Mouse (Mus musculus): Measurements from ENCODE around the gene 1700030K09Rik.

The 1700030K09Rik gene

GRCm38 (mm10) chr8:72504637-72505314, 61.1 kb downstream of the 1700030K09Rik start:
- no peak for DNase-seq (ENCODE audit: low spot score in 2 of 2)

- DNase-seq (ENCODE audit: low spot score in 2 of 2), result no peak
These were observed 63.8 kb downstream of the 1700030K09Rik start for GRCm38 (mm10) chr8:72507505-72507904.
